In genomic region chr15:86344906-86345331, GRCm38 (mm10) we compare ENCODE assay signal across 11 mouse cellular contexts.
DNase-seq lines count a peak whose midpoint lies in the region; ATAC-seq and TF ChIP-seq lines count a peak whose summit lies in the region.
"Had no signal": no experiment of that assay in that cellular context is flagged by ENCODE, and none has a peak within 500 bp of the region (broad histone marks: within the 10 kb centered on the region; RNA-seq: fewer than 3 reads in every experiment).

No protein-coding gene starts in this region.

- no peak for TF ChIP-seq POLR2A in kidney, adult 2 months (IDR thresholded peaks at IDR 0.05; ENCODE audit: low read depth, low read length)

- H3K4me1 ChIP-seq in midbrain, embryonic 10.5 days = peaks cover 40% of the 10 kb centered on the region
- H3K4me1 ChIP-seq in midbrain, embryonic 16.5 days (ENCODE audit: control insufficient read depth, insufficient read depth, low read length) = peaks cover 28% of the 10 kb centered on the region
- H3K4me1 ChIP-seq in liver, postnatal 0 days (ENCODE audit: insufficient read depth) = no peaks in the 10 kb centered on the region
- no peaks in the 10 kb centered on the region for H3K4me1 ChIP-seq in kidney, adult 2 months (ENCODE audit: control insufficient read depth, insufficient read depth, low read length)

- no peak overlapping the region for H3K4me3 ChIP-seq in midbrain, embryonic 10.5 days
- H3K4me3 ChIP-seq in midbrain, embryonic 16.5 days (ENCODE audit: low read depth, low read length) = no peak overlapping the region
- H3K4me3 ChIP-seq in liver, postnatal 0 days (ENCODE audit: low read depth, low read length) = no peak overlapping the region
- H3K4me3 ChIP-seq in kidney, adult 2 months (ENCODE audit: insufficient read depth, low read depth, low read length) = no peak overlapping the region
- H3K4me3 ChIP-seq: heart, embryonic 13.5 days; myocyte had no signal

- no peak for ATAC-seq in midbrain, embryonic 16.5 days
- ATAC-seq in activated CD4-positive, CD25-positive, alpha-beta regulatory T cell, adult 4 months = peak; percentile 26
- ATAC-seq in granulocyte monocyte progenitor cell, adult 5-6 weeks (replicated peaks; ENCODE audit: poor library complexity, severe bottlenecking) = peak; percentile 63
- ATAC-seq in liver, postnatal 0 days = no peak

- no peak for TF ChIP-seq EP300 in liver, postnatal 0 days (IDR thresholded peaks at IDR 0.05; ENCODE audit: low read depth)

- no peak for TF ChIP-seq CTCF in liver, postnatal 0 days (IDR thresholded peaks at IDR 0.05; ENCODE audit: low read depth)
- no peak for TF ChIP-seq CTCF in kidney, adult 2 months (conservative IDR thresholded peaks at IDR 0.05; ENCODE audit: insufficient read depth, insufficient read length, low read depth, low read length)

- no peaks in the 10 kb centered on the region for H3K36me3 ChIP-seq in midbrain, embryonic 10.5 days
- no peaks in the 10 kb centered on the region for H3K36me3 ChIP-seq in midbrain, embryonic 16.5 days (ENCODE audit: control insufficient read depth, insufficient read depth, low read length)
- H3K36me3 ChIP-seq in liver, postnatal 0 days (replicated peaks; ENCODE audit: insufficient read depth, low read length) = peaks cover 3% of the 10 kb centered on the region
- H3K36me3 ChIP-seq in kidney, adult 2 months (ENCODE audit: control insufficient read depth, insufficient read depth, low read length) = no peaks in the 10 kb centered on the region
- H3K36me3 ChIP-seq: heart, embryonic 13.5 days had no signal

- no peak overlapping the region for H3K9ac ChIP-seq in midbrain, embryonic 16.5 days (ENCODE audit: low read depth, low read length)
- H3K9ac ChIP-seq in liver, postnatal 0 days (replicated peaks) = no peak overlapping the region
- H3K9ac ChIP-seq: heart, embryonic 13.5 days; liver, embryonic 14.5 days had no signal

- H3K4me2 ChIP-seq in midbrain, embryonic 16.5 days (ENCODE audit: low read length) = no peak overlapping the region
- H3K4me2 ChIP-seq in liver, postnatal 0 days (ENCODE audit: low read depth, low read length) = no peak overlapping the region
- H3K4me2 ChIP-seq: heart, embryonic 13.5 days had no signal

- no peaks in the 10 kb centered on the region for H3K9me3 ChIP-seq in midbrain, embryonic 10.5 days (replicated peaks)
- H3K9me3 ChIP-seq in midbrain, embryonic 16.5 days (replicated peaks; ENCODE audit: control insufficient read depth, low read length, poor library complexity, severe bottlenecking) = no peaks in the 10 kb centered on the region
- no peaks in the 10 kb centered on the region for H3K9me3 ChIP-seq in liver, postnatal 0 days (ENCODE audit: low read length)
- H3K9me3 ChIP-seq: heart, embryonic 13.5 days had no signal

- WGBS in midbrain, embryonic 10.5 days = 86% methylated on average over 8 of the region's 8 CpGs
- 50% methylated on average over 8 of the region's 8 CpGs for WGBS in midbrain, embryonic 16.5 days
- 38% methylated on average over 8 of the region's 8 CpGs for WGBS in liver, postnatal 0 days (ENCODE audit: insufficient replicate concordance)
- WGBS in kidney, adult 2 months = 63% methylated on average over 8 of the region's 8 CpGs

- H3K27ac ChIP-seq in midbrain, embryonic 10.5 days (replicated peaks) = peak overlapping the region; percentile 52
- no peak overlapping the region for H3K27ac ChIP-seq in midbrain, embryonic 16.5 days (ENCODE audit: low read length)
- no peak overlapping the region for H3K27ac ChIP-seq in liver, postnatal 0 days (ENCODE audit: low read depth)
- H3K27ac ChIP-seq in kidney, adult 2 months (ENCODE audit: insufficient read depth, low read depth, low read length) = no peak overlapping the region
- H3K27ac ChIP-seq: heart, embryonic 13.5 days; liver, embryonic 14.5 days had no signal

- no peaks in the 10 kb centered on the region for H3K27me3 ChIP-seq in midbrain, embryonic 10.5 days (ENCODE audit: low read depth, poor library complexity, severe bottlenecking)
- no peaks in the 10 kb centered on the region for H3K27me3 ChIP-seq in midbrain, embryonic 16.5 days (ENCODE audit: control insufficient read depth, insufficient read depth, low read depth, low read length)
- H3K27me3 ChIP-seq in liver, postnatal 0 days (ENCODE audit: insufficient read depth, low read length) = no peaks in the 10 kb centered on the region
- no peaks in the 10 kb centered on the region for H3K27me3 ChIP-seq in kidney, adult 2 months (replicated peaks; ENCODE audit: control insufficient read depth, insufficient read depth, low read length)

- DNase-seq in midbrain, embryonic 10.5 days (ENCODE audit: low spot score) = no peak
- peak; percentile 64 to 78 for DNase-seq in right cerebral cortex, postnatal 10 days (ENCODE audit: low spot score in 2 of 2)
- no peak for DNase-seq in liver, postnatal 0 days
- DNase-seq in retina, postnatal 1 day = no peak
- no peak for DNase-seq in kidney, adult 2 months

Comparison
In these comparisons a context has a peak if more than half of its experiments do, and no peak if none do; other contexts are left out.
1. DNase-seq: peak in right cerebral cortex, postnatal 10 days (2 of 2); none in midbrain, embryonic 10.5 days (single experiment), liver, postnatal 0 days (single experiment), retina, postnatal 1 day (single experiment) and kidney, adult 2 months (single experiment).
2. ATAC-seq: peak in activated CD4-positive, CD25-positive, alpha-beta regulatory T cell, adult 4 months (single experiment) and granulocyte monocyte progenitor cell, adult 5-6 weeks (single experiment); none in midbrain, embryonic 16.5 days (single experiment) and liver, postnatal 0 days (single experiment).